Mouse (Mus musculus): ENCODE data around the gene Rbm47. TPM values are rescaled to one million over a fixed set of nuclear protein-coding genes. Genes with fewer than 3 reads are reported as not detected.
"Not testable (repeated sequence)": the region's sequence is repeated elsewhere in the genome, so short reads cannot be mapped to it uniquely, and the experiment has no call there.

Rbm47 gene
- polyA plus RNA-seq, 1 experiment from 2014 or later = 75.0 TPM

DNA sequence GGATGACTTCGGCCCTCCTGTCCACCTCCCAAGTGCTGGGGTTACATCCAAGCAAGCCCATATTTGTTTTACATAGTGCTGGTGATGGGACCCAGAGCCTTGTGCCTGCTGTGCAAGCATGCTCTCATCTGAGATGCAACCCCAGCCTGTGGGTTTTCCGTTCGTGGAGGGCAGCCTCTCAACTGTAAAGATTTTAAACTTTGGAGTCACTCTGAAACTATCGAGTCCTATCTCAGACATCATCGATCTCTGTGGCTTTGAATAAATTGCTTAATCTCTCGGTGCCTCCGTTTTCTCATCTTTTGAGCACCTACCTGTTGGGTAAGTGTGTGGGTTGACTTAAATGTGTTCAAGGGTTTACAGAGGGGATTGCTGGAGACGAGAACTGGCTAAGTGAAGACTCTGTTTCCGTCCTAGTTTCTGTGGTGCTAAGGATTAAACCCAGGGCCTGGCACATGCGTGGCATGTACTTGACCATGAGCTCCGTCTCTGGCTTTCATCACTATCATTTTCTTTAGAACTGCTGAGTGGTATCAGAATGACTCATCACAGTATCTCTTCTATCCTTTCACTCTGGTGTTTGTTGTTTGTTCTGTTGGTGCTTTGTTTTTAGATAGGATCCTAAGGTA lies 20.4 kb upstream of the Rbm47 start:
- no peaks in the 10 kb centered on the region for H3K27me3 ChIP-seq (ENCODE audit: insufficient read depth, low read length)
- no peaks in the 10 kb centered on the region for H3K36me3 ChIP-seq (ENCODE audit: insufficient read depth, low read length)
- no peak overlapping the region for H3K4me2 ChIP-seq (replicated peaks; ENCODE audit: low read depth, low read length)
- H3K27ac ChIP-seq (ENCODE audit: low read length) = no peak overlapping the region
- no peaks in the 10 kb centered on the region for H3K9me3 ChIP-seq (ENCODE audit: low read length)
- no peak for ATAC-seq (ENCODE audit: low FRiP score, low TSS enrichment)
- 0 out of 2 replicates have a peak, but pooled peaks cover 3% of the 10 kb centered on the region for H3K4me1 ChIP-seq (ENCODE audit: insufficient read depth, low read length)
- no peak overlapping the region for H3K9ac ChIP-seq (replicated peaks; ENCODE audit: low read length)
- H3K4me3 ChIP-seq (ENCODE audit: low read length) = no peak overlapping the region
- 88% methylated on average over 11 of the region's 11 CpGs for WGBS

- Histone ChIP-seq H3K4me1 (ENCODE audit: insufficient read depth, low read length) (0 out of 2 replicates have a peak, but pooled peaks cover 3% of the 10 kb centered on the region), H3K4me3 (ENCODE audit: low read length) (no peak overlapping the region), H3K36me3 (ENCODE audit: insufficient read depth, low read length) (no peaks in the 10 kb centered on the region), H3K9me3 (ENCODE audit: low read length) (no peaks in the 10 kb centered on the region), H3K27me3 (ENCODE audit: insufficient read depth, low read length) (no peaks in the 10 kb centered on the region), H3K4me2 (replicated peaks; ENCODE audit: low read depth, low read length) (no peak overlapping the region), H3K9ac (replicated peaks; ENCODE audit: low read length) (no peak overlapping the region), H3K27ac (ENCODE audit: low read length) (no peak overlapping the region)
- ATAC-seq (ENCODE audit: low FRiP score, low TSS enrichment) = no peak
- WGBS = 72% methylated on average over 7 of the region's 7 CpGs
These were observed 18.2 kb upstream of the Rbm47 start for GRCm38 (mm10) chr5:66191185-66191503.

DNA sequence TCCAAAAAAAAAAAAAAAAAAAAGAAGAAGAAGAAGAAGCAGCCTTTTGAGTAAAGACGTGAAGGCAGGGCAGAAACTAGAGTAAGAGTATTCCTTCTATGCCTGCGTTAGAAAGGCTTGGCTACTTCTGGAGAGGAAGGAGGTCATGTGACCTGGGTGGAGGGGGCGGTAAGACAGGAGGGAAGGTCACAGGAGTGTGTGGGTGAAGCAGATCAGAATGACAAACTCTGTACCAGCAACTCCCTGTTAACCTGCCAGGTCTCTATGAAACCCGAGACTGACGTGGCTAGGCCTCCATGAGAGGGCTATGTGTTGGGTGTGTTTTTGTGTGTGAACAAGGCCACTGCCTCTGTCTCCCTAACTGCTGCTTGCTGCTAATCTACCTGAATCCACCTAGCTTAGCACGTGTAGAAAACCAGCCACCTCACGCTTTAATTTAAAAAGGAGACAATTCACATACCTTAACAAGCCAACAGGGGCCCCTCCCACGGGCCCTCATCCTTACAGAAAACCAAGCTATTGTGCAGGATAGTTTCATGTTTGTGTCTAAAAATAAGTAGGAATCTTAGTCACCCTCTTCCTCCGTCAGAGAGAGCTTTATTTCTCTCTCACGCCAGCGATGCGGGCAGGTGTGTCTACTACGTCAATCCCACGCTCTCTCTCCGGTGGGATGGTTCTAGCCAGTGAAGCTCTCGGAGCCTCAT lies 17.7 kb upstream of the Rbm47 start:
- Histone ChIP-seq H3K27me3 (ENCODE audit: insufficient read depth, low read length) (no peaks in the 10 kb centered on the region), H3K9ac (replicated peaks; ENCODE audit: low read length) (no peak overlapping the region), H3K9me3 (ENCODE audit: low read length) (no peaks in the 10 kb centered on the region), H3K4me1 (ENCODE audit: insufficient read depth, low read length) (0 out of 2 replicates have a peak, but pooled peaks cover 3% of the 10 kb centered on the region), H3K36me3 (ENCODE audit: insufficient read depth, low read length) (no peaks in the 10 kb centered on the region), H3K4me2 (replicated peaks; ENCODE audit: low read depth, low read length) (no peak overlapping the region), H3K4me3 (ENCODE audit: low read length) (no peak overlapping the region), H3K27ac (ENCODE audit: low read length) (no peak overlapping the region)
- WGBS = 63% methylated on average over 16 of the region's 16 CpGs
- ATAC-seq (ENCODE audit: low FRiP score, low TSS enrichment) = no peak

- H3K27ac ChIP-seq (ENCODE audit: low read length); H3K4me1 ChIP-seq (ENCODE audit: insufficient read depth, low read length); H3K4me2 ChIP-seq (replicated peaks; ENCODE audit: low read depth, low read length); H3K27me3 ChIP-seq (ENCODE audit: insufficient read depth, low read length); H3K9me3 ChIP-seq (ENCODE audit: low read length); H3K9ac ChIP-seq (replicated peaks; ENCODE audit: low read length); H3K4me3 ChIP-seq (ENCODE audit: low read length); ATAC-seq (ENCODE audit: low FRiP score, low TSS enrichment); H3K36me3 ChIP-seq (ENCODE audit: insufficient read depth, low read length): not testable (repeated sequence)
- 88% methylated on average over 6 of the region's 7 CpGs for WGBS
These were observed 15.7 kb upstream of the Rbm47 start for GRCm38 (mm10) chr5:66188591-66188990.

DNA sequence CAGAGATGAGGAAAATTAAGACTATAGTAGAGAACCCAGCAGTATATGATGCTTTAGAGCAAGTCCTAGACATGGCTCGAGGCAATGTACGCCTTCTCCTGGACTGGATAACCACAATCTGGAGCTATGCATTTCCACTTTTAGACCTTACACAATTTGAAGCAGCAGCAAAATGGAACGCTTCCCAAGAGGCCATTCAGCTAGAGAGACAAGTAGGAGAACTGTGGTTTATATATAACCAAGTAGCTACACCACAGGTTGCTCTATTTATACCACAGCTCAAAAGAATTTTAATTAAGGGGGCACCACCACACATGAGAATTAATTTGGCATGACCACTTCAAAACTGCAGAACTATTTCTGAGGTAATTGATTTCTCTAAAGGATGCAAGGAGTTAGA lies 9.2 kb upstream of the Rbm47 start:
- Histone ChIP-seq H3K36me3 (ENCODE audit: insufficient read depth, low read length) (no peaks in the 10 kb centered on the region), H3K27ac (ENCODE audit: low read length) (no peak overlapping the region), H3K27me3 (ENCODE audit: insufficient read depth, low read length) (no peaks in the 10 kb centered on the region), H3K4me1 (ENCODE audit: insufficient read depth, low read length) (peaks cover 3% of the 10 kb centered on the region; the same call in 1 of the 2 replicates), H3K9me3 (ENCODE audit: low read length) (no peaks in the 10 kb centered on the region), H3K4me2 (replicated peaks; ENCODE audit: low read depth, low read length) (no peak overlapping the region), H3K4me3 (ENCODE audit: low read length) (no peak overlapping the region), H3K9ac (replicated peaks; ENCODE audit: low read length) (no peak overlapping the region)
- ATAC-seq (ENCODE audit: low FRiP score, low TSS enrichment) = peak; percentile 74; the same call in 1 of the 2 replicates
- WGBS = 69% methylated on average over 3 of the region's 3 CpGs

GRCm38 (mm10) chr5:66174160-66174837 lies 1.4 kb upstream of the Rbm47 start:
- H3K9ac ChIP-seq (replicated peaks; ENCODE audit: low read length) = no peak overlapping the region
- H3K27me3 ChIP-seq (ENCODE audit: insufficient read depth, low read length) = no peaks in the 10 kb centered on the region
- H3K9me3 ChIP-seq (ENCODE audit: low read length) = no peaks in the 10 kb centered on the region
- H3K4me1 ChIP-seq (ENCODE audit: insufficient read depth, low read length) = peaks cover 8% of the 10 kb centered on the region; the same call in 1 of the 2 replicates
- no peak overlapping the region for H3K27ac ChIP-seq (ENCODE audit: low read length)
- H3K4me2 ChIP-seq (replicated peaks; ENCODE audit: low read depth, low read length) = peak overlapping the region; percentile 16; the same call in 1 of the 2 replicates
- 60% methylated on average over 23 of the region's 23 CpGs for WGBS
- ATAC-seq (ENCODE audit: low FRiP score, low TSS enrichment) = no peak
- H3K36me3 ChIP-seq (ENCODE audit: insufficient read depth, low read length) = no peaks in the 10 kb centered on the region
- no peak overlapping the region for H3K4me3 ChIP-seq (ENCODE audit: low read length)

DNA sequence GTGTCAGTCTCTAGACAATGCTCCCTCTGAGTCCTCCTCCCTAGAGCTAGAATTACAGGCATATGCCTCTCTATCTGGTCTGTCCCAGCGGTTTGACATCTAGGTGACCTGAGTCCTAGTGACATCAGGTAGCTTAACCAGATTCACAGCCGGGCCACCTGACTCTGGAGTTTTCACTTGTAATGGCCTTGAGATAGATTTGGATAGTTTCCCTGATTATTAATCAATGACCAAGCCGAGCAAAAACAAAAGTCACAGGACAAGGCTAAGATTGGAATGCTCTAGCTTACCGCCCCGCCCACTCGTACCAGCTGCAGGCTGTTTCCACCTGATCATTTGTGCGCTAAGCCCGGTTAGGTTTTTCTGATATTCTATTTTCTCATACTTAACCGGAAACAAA lies 2.3 kb downstream of the Rbm47 start:
- Histone ChIP-seq H3K27me3 (ENCODE audit: insufficient read depth, low read length) (no peaks in the 10 kb centered on the region), H3K9me3 (ENCODE audit: low read length) (no peaks in the 10 kb centered on the region), H3K4me2 (replicated peaks; ENCODE audit: low read depth, low read length) (no peak overlapping the region), H3K27ac (ENCODE audit: low read length) (no peak overlapping the region), H3K36me3 (ENCODE audit: insufficient read depth, low read length) (no peaks in the 10 kb centered on the region), H3K9ac (replicated peaks; ENCODE audit: low read length) (no peak overlapping the region), H3K4me1 (ENCODE audit: insufficient read depth, low read length) (peaks cover 12% of the 10 kb centered on the region; the same call in 1 of the 2 replicates), H3K4me3 (ENCODE audit: low read length) (no peak overlapping the region)
- 63% methylated on average over 9 of the region's 9 CpGs for WGBS
- ATAC-seq (ENCODE audit: low FRiP score, low TSS enrichment) = no peak

- Histone ChIP-seq H3K4me3 (ENCODE audit: low read length) (no peak overlapping the region), H3K4me1 (ENCODE audit: insufficient read depth, low read length) (peaks cover 10% of the 10 kb centered on the region; the same call in 1 of the 2 replicates), H3K27me3 (ENCODE audit: insufficient read depth, low read length) (no peaks in the 10 kb centered on the region), H3K4me2 (replicated peaks; ENCODE audit: low read depth, low read length) (no peak overlapping the region), H3K9ac (replicated peaks; ENCODE audit: low read length) (no peak overlapping the region), H3K27ac (ENCODE audit: low read length) (no peak overlapping the region), H3K36me3 (ENCODE audit: insufficient read depth, low read length) (no peaks in the 10 kb centered on the region), H3K9me3 (ENCODE audit: low read length) (no peaks in the 10 kb centered on the region)
- no peak for ATAC-seq (ENCODE audit: low FRiP score, low TSS enrichment)
- WGBS = 90% methylated on average over 2 of the region's 2 CpGs
These were observed 3.8 kb downstream of the Rbm47 start for GRCm38 (mm10) chr5:66169099-66169485.

- Histone ChIP-seq H3K4me1 (ENCODE audit: insufficient read depth, low read length) (peaks cover 8% of the 10 kb centered on the region; the same call in 1 of the 2 replicates), H3K9me3 (ENCODE audit: low read length) (no peaks in the 10 kb centered on the region), H3K4me2 (replicated peaks; ENCODE audit: low read depth, low read length) (no peak overlapping the region), H3K9ac (replicated peaks; ENCODE audit: low read length) (no peak overlapping the region), H3K27me3 (ENCODE audit: insufficient read depth, low read length) (no peaks in the 10 kb centered on the region), H3K27ac (ENCODE audit: low read length) (no peak overlapping the region), H3K36me3 (ENCODE audit: insufficient read depth, low read length) (no peaks in the 10 kb centered on the region), H3K4me3 (ENCODE audit: low read length) (no peak overlapping the region)
- 88% methylated on average over 8 of the region's 8 CpGs for WGBS
- no peak for ATAC-seq (ENCODE audit: low FRiP score, low TSS enrichment)
These were observed 4.3 kb downstream of the Rbm47 start for GRCm38 (mm10) chr5:66168462-66169098.
